Mouse (Mus musculus) kidney, adult 2 months (tissue): ENCODE data around the gene Nos1.

Experiments
- CTCF ChIP-seq: fragments of 200-500 bp; conservative IDR thresholded peaks from 2 replicates; pipeline ENCODE4 v1.5.1; 2011; ENCODE audit warnings: low read depth, mild to moderate bottlenecking, control low read depth, low read length, moderate library complexity, mixed read lengths; ENCODE audit not compliant: insufficient read depth, insufficient read length
- POLR2A ChIP-seq: fragments of 200-500 bp; IDR thresholded peaks from one replicate; pipeline ENCODE4 v1.6.1; 2011; ENCODE audit warnings: low read depth, low read length, control low read depth

- TF ChIP-seq CTCF (no peak), POLR2A (no peak)
These were observed 186.1 kb downstream of the Nos1 start for GRCm38 (mm10) chr5:117966956-117967355.
